Mouse (Mus musculus): ENCODE measurements around the gene Lama4.

DNA sequence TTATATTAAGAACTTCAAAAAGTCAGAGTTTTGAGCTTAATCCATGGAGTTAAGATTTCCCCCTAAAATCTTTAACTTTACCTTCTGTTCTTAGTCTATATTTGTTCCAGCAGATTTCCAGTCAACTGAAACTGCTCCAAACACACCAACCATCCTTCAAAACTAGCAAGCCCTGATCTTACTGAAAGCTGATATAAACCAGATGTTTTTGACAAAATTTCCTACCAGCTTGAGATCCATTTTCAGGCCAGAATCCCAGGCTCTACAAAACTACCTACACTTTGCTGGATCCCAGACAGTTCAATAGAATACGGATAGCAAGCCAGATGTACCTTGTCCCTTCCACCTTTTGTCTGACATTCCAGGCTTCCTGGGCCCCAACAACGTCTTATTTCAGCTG, 20.6 kb upstream of the Lama4 start:
- TF ChIP-seq CTCF (IDR thresholded peaks at IDR 0.05; ENCODE audit: control insufficient read depth, insufficient read depth, insufficient replicate concordance, low read depth, low read length) (no peak), POLR2A (IDR thresholded peaks at IDR 0.05; ENCODE audit: control insufficient read depth, low read depth, low read length) (no peak)

All from testis, adult 2 months (tissue).